Mouse (Mus musculus) cerebellum, adult 2 months (tissue): ENCODE measurements around the gene Olfr1418.

Experiments used
- CTCF ChIP-seq: fragments of 200-500 bp; IDR thresholded peaks from 2 replicates; pipeline ENCODE4 v1.5.1; 2011; ENCODE audit warnings: low read depth, mild to moderate bottlenecking, control low read depth, low read length, moderate library complexity, borderline replicate concordance; ENCODE audit not compliant: insufficient read depth
- POLR2A ChIP-seq: fragments of 200-500 bp; IDR thresholded peaks from 2 replicates; pipeline ENCODE4 v1.6.1; 2011; ENCODE audit warnings: low read length, control low read depth, borderline replicate concordance; ENCODE audit not compliant: insufficient read depth

DNA sequence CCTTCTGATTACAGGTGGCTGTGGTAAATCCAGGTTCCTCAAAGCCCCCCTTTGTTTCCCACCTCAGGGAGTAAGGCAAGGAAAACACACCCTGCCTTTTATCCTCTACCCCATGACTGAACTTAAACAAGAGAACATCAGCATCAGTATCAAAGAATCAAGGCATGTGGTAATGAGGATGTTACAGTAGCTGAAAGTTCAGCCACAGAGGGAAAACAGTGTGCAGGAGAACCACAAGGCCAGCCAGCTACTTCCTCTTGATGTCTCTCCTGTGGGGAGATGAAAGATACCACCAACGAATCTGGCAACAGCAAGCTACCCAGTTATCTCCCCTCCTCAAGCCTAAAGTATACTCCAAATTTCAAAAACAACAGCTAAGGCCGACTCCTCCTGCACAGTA, 53.6 kb downstream of the Olfr1418 start:
- TF ChIP-seq CTCF: no peak
- no peak for TF ChIP-seq POLR2A
